Mouse (Mus musculus) testis, postnatal 10 days (tissue): ENCODE data around the gene Lhfpl5.
"Not testable (repeated sequence)": the region's sequence is repeated elsewhere in the genome, so short reads cannot be mapped to it uniquely, and the experiment has no call there.

ENCODE experiments used
- DNase-seq: peaks from one replicate; pipeline ENCODE4 v3.0.0; 2021; ENCODE audit warnings: low spot score

Gene Lhfpl5

DNA sequence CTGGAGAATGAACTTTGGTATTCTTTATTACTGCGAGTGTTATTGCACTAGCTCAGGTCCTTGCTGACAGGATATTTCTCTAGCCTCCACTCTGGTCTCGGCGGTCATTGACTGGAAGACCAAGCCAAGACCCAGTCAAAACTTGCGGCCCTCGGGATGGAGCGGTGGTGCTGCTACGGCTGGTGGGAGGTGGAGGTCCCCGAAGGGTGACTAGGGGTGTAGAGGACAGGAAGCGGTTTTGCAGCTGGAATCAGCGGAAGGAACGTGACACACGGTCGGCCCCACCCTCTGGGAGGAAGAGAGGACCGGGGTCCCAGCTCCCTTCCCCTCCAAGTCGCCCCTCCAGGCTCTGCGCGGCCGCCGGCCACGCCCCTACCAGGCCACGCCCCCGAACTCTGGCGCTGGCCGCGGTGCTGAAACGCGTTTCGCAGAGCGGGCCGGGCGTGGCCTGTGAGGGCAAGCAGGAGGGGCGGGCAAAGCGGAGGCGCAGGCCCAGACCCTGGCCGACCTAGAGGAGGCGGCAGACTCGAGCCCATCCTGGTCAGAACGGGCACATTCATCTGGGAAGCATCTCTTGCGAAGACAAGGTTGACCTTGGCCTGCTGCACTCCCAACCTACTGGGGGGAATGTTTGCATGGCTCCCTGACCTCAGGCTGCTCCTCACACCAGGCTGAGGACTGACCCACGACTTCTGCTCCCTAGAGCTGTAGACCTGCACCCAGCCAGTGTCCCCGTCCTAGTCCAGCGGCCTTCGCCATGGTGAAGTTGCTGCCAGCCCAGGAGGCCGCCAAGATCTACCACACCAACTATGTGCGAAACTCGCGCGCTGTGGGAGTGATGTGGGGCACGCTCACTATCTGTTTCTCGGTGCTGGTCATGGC, at the start of gene Lhfpl5:
TSS of gene Lhfpl5 (plus strand) at position 398 of the 882 bp plus-strand sequence.
- DNase-seq, result peak; percentile 83

DNA sequence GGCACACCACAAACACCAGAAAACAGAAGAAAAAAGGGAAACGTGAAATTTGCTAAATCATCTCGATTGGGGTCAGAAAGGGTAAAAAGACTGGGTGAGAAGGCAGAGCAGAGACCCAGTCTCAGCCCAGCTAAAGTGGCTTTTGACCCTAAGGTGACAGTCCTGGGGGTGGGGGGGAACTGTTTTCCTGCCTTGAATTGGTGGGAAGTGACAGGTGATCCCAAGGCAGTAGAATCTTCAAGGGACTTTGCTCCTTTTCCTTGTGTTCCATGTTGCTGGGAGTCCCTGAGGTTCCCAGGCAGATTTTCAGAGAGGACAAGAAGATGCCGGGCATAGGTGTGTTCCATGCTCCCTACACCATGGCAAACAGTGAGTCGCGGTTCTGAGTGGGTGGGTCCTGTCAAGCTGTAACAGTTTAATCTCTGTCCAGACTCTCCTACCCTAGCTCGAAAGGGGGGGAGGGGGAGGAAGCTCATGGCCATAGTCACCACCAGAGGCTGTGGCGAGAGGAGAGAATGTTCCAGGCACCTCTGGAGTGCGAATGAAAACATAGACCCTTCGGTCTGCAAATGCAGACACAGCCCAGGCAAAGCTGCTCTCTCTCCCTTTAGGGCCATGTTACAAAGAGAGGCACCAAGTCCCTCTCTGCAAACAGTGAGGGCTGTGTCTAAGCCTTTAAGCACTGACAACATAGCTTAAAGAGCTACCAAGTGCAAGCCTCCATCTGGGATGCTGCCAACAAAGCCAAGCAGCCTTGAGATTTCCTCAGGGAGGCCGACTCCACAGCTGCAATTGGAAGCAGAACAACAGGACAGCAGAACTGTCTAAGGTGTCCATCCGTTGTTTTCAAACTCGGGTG, 48.0 kb upstream of the Lhfpl5 start:
- DNase-seq, result peak; percentile 79

DNA sequence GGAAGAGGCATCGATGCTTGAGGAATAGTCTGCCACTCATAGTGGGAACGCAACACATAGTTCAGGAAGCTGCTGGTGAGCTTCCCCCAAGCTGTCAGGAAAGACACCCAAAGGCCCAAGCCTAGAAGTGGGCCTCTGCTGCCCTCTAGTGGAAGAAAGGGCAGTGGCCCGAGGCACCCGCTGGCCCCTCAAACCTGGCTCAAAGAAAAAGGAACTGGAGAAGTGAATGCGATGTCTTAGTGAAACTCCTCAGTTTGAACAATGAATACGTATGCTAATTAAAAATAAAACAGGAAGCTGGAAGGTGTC, 47.4 kb upstream of the Lhfpl5 start:
- DNase-seq, result peak; percentile 91

DNA sequence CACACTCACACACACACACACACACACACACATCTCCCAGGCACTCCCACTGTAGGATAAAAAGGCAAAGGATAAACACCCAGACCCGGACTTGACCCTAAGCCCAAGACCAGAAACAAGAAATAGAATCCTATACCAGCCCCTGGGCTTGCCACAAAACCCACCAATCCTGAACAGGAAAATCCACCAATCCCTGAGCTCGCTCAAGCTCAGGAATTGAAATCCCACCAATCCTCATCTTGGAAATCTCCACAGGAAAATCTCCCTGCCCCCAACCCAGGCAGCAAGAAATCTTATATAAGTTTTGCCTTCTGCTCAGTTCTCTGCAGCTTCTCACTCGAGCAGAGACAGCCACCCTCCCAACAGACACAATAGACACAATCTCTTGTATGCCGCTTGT, 46.3 kb upstream of the Lhfpl5 start:
- DNase-seq, result no peak

DNA sequence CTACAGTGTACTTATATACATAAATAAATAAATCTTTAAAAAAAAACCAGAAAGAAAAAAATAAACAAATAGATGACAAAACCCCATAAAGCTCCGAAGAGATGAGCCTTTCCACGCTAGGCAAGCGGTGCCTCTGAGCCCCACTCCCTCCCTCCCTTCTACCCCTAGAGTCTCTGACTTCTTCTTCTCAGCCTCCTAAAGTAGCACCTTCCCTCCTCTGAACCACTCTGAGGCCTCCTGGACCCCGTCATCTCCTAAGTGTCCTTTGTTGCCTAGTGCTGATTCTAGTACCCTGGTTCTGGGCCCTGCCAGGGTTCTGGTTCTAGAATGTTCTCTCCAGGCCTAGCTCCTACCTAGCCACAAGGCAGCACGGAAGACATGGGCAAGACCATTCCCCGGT, 44.9 kb upstream of the Lhfpl5 start, which contains the start of gene Armc12:
TSS of gene Armc12 (plus strand) at position 301 of the 400 bp plus-strand sequence.
- DNase-seq, result no peak

DNA sequence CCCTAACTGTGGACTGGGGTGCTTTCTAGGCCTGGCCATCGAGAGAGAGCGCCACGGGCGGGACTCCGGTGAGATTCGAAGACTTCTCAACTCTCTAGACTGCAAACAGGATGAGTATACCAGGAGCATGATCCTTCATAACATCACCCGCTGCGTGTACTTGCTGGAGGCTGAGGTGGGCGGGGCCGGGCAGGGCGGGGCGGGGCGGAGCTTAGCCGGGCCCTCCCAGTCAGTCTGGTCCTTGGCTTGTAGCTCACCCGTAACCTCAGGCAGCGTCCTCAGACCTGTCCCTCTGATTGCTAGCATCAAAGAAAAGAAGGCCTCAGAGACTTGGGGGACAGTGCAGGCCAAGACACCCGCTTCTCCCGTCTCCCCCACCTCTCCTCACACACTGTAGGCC, 43.5 kb upstream of the Lhfpl5 start:
- DNase-seq, result no peak

DNA sequence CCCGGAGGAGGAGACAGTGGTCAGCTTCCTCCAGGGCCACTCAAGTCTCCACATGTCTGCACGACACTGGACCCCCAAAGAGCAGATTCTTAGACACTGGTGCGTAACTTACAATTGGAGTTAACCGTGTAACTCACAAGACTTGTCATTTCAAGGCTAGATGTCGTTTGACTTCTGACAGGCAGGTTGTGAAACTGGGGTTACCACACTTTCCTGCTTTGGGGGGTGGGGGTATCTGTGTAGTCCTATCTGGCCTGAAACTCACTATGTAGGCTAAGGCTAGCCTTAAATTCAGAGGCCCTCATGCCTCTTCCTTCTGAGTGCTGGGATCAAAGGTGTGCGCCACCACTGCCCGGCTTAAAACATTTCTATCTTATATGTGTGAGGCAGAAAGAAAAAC, 42.9 kb upstream of the Lhfpl5 start:
- no peak for DNase-seq

DNA sequence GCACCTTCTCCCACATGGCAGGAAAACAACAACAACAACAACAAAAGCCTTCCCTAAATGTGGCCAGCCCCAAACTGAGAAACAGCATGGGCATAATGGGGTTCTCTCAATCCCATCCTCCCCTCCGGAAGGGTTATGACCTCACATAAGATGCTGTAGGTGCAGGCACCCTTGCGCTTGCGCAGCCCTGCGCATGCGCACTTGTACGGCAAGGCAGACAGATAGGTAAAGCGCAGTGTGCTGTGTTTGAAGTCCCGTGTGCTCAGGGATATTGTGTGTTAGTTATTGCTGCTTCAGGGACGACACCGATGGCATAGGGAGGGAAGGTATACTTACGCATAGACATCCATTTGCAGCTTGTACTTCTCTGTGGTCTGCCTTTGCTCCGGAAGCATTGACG, 42.1 kb upstream of the Lhfpl5 start:
- no peak for DNase-seq

DNA sequence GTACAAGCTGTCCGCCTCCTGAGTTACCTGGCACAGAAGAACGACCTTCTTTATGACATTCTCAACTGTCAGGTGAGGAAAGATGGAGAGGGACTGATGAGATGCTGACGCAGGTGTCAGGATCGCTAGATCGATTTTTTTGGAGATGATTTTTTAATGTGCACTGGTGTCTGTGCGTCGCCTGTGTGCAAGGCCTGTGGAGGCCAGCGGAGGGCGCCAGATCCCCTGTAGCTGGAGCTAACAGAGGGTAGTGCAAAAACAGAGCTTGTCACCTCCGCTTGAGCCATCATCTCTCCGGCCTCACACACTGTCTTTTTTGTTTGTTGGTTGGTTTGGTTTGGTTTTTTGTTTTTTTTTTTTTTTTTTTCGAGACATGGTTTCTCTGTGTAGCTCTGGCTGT, 37.6 kb upstream of the Lhfpl5 start:
- DNase-seq, result no peak

DNA sequence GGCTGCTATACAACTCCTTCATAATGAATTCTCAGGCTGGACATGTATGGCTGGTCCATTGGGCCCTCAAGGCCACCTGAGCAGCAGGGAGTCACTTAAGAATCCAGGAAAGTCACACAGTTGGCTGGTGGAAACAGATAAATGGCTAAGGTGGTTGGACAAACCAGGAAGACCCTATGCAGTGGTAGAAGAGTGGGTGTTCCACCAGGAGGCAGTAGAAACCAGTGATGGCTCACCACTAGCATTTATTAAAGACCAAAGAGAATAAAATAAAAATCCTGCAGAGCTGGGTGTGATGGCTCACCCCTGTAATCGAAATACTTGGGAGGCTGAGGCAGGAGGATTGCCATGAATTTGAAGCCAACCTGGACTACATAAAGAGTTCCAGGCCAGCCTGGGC, 28.5 kb upstream of the Lhfpl5 start:
- DNase-seq, result no peak

DNA sequence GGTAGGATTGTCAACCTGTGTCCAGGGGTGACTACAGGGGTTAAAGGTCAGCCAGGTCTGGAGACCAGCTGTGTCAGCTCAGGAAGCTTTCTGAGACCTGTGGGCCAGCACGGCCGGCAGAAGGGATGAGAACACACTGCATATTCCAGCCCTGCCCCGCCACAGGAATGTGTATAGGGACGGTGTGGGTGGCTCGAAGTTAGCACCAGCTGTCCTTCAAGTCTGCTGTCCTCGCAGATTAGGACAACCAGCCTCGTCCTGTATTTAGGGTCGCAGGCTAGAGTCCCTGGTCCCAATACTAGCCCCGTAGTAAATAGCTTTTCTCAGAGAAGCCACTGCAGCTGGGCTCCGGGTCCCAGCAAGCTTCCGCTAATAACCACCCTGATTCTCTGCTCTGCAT, 26.9 kb upstream of the Lhfpl5 start:
- DNase-seq, result no peak

DNA sequence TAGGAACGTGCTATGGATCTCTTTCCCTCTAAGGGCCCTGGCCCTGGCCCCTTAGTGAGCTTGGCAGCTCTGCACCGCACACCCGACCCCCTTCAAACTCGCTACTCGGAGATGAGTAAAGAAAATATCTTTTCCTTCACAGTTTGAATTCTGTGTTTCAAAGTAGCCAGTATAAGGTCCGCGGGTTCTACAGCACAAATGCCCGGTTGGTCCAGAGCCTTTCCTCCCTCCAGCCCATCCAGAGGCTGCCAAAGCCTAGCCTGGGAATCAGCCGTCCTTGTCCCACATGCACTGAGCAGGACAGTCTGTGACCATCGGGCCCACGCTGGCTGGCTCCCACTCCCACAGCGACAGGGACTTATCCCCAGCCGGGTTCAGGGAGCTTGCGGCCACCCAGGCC, 26.3 kb upstream of the Lhfpl5 start, which contains the start of gene Clpsl2:
TSS of gene Clpsl2 (plus strand) at position 301 of the 400 bp plus-strand sequence.
- DNase-seq, result no peak

DNA sequence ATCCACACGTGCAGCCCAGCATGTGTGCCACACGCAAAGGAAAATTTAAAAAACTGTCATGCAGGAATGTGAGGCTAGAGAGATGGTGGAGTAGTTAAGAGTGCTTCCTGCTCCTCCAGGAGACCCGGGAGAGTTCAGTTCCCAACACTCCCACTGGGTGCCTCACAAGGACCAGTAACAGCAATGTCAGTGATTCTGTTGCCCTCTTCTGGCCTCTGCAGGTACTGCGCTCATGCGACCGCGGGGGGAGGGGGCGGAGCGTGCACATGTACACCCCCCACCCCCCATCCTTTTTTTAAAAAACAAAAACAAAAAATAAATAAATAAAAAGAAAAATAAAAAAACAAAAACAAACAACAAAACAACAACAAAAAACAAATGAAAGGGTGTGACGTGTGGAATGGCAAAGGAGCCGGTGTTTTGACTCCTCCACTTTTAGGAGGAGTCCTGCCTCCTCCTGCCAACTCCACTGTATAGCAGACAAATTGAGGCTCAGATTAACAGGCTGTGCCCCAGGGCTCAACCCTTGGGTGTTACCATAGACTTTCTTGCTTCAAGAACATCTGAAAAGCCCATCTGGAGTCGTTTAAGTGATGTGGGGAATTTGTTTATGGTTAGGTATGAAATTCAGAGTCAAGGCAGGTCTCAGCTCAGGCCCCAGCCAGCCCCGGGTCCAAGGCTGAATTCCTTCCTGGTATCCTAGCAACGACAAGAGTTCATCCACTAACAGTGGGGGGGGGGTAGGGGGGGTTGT, 22.2 kb upstream of the Lhfpl5 start:
- DNase-seq, result peak; percentile 85

DNA sequence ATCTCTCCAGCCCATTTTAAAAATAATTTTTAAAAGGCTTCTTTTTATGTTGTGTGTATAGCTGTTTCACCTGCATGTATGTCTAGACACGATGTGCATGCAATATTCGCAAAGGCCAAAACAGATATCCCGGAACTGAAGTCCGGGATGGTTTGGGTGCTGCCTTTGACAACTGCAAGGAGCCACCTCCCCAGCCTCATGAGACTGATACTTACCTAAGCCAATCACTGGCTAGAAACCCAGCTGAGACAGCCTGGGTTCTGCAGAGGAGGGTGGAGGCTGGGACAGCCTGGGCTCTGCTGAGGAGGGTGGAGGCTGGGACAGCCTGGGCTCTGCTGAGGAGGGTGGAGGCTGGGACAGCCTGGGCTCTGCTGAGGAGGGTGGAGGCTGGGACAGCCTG, 21.4 kb upstream of the Lhfpl5 start:
- not testable (repeated sequence) for DNase-seq

DNA sequence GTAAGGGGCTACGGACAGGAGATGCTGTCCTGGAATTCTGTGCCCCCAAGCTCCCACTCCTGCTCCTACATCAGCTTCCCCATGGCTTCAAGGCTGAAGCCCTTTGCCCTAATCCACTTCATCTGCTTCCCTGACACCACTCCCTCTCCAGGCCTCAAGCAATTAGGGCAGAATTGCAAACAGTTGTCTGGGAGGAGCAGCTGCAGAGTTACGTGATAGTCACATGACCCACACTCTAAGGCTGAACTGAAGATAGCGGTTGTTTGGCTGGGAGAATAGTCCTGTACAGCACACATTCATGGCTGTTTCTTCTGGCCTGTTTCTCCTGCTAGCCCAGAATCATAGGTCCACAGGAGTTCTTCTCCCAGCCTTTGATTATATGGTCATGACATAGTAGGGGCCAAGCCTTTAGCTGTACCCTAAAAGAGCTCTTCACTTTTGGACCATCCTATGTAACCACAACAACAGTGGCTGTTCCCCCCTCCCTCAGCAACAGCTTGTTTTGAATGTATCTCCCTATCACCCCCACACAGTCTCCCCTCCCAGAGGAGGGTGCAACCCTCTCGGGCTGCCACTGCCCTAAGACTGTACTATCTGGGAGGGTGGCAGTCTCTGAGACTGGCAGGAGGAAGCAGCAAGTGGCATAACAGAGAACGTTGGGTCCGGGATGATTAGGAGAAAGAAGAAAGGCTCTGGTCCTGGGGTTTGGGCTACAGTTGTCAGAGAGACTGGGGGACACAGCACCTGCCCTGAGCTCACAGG, 18.6 kb upstream of the Lhfpl5 start:
- no peak for DNase-seq

DNA sequence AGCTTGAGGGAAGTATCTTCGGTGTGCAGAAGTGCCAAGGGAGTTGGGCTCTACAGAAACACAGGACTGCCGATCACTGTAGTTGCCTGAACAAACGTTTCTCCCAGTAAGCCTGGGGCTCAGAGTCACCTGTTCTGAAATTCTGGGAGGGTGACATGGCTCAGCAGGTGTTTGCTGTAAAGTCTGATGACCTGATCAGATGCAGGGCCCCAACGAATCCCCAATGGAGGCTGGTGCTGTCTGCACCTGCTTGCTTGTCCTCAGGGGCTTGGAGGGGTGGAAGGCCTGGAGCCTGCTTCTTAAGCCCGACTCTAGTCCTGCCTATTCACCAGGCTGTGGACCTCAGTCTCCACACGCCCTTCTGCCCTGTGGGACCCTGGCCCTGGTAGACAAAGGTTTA, 17.7 kb upstream of the Lhfpl5 start:
- no peak for DNase-seq

DNA sequence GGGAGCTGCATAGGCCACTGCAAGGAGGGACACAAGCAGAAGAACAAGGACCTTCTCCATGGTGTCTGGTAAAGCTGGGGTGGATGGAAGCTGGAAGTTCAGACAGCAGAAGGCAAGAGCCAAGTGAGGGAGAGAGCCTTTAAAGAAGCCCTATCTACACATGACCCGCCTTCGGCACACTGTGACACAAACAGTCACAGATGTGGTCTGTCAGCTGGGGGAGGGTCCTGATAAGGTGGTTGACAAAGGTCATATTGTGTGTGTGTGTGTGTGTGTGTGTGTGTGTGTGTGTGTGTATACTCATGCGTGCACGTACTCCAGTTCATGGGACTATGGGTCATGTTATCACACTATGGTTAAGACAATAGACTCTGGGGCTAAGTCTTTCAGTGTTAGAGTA, 14.8 kb upstream of the Lhfpl5 start, which contains the start of gene Clps:
TSS of gene Clps (minus strand) at position 169 of the 400 bp plus-strand sequence.
- no peak for DNase-seq

DNA sequence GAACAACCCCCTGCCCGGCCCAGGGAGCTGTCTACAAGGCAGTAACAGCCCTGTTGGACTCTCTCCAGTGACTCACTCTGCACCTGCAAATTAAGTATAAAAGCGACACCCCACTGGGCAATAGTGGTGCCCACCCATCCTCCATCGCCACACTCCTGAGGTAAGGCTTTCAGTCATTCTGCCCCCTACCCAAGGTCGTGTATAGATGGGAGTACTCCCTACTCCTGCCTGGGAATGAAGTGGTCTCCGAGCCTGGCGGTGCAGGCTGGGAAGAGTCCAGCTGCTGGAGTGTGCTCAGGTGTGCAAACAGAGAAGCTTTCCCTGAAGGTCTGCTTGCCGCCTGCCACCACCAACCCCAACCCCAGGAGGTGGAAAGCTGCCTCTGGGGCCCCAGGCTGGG, 13.8 kb upstream of the Lhfpl5 start:
- DNase-seq, result no peak

DNA sequence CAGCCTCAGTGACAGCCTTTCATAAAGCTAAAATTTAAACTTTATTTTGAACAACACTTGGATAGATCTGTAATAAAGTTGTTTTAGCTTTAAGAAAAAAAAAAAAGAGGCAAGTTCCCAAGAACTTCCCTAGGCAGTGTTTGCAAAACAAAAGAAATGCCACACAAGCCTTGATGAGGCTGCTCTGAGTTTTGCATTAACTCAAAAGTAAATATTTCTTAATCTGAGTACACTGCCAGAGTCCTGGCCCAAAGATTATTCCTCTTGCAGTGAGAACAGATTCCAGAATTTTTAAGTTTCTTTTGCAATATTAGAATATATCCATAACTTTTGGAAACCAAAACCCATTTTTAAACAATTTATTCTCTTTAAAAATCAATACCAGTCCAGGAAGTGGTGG, 10.3 kb upstream of the Lhfpl5 start:
- DNase-seq, result no peak

DNA sequence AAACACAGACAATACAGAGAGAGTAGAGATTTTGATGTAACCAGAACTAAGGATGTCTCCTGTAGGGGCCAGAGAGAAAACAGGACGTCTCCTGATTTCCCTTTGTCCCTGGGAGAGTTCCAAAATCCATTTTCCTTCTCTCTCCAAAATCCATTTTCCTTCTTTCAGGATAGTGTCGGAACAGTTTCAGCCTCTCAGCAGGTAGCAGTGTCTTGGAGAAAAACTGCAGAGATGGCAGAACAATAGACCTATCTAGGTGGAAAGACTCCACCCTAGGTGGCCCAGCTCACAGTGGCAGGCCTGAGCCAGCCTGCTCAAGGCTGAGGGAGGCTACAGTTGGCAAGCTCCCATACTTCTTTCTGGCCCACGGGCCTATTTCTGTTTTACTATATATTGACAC, 7.9 kb upstream of the Lhfpl5 start:
- DNase-seq, result no peak

DNA sequence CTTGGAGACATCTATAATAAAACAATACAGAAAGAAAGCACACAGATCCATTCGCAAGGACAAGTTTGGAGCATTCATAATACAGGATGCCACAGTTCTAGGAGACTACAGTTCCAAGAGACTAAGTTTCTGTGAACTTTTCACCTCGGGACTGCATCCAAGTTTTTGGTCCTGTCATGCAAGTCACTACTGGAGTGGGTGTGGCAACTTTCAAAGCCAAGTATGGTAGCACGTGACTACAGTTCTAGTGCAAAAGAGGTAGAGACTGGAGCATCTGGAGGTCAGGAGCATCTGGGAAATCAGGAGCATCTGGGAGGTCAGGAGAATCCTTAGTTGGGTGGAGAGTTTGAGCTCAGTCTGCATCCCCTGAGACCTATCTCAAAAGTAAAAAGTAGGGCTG, 3.6 kb upstream of the Lhfpl5 start:
- no peak for DNase-seq

DNA sequence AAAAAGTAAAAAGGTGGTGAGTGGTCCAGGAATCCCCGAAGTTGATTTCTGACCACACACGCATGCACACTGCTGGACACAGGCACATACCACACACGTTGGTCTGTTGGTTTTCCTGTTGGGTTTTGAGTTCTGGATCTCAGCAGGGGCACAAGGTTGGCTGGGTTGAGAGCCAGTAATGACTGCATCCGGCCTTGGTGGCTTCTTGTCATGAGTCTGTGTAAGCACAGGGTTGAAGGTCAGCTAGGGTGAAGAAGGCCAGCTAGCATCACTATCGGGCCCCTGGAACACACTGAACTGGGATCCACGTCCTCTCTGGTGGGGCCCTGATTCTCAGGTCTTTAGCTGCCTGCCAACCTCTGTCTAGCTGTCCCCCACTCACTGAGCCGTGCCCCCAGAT, 2.9 kb upstream of the Lhfpl5 start:
- DNase-seq, result no peak
